Comparison of ENCODE assay signal across 31 mouse cellular contexts in genomic region chr2:165380050-165380449, GRCm38 (mm10). TPM values are rescaled to one million over a fixed set of nuclear protein-coding genes. Genes with fewer than 3 reads are reported as not detected.
DNase-seq lines count a peak whose midpoint lies in the region; ATAC-seq and TF ChIP-seq lines count a peak whose summit lies in the region.
"Had no signal": no experiment of that assay in that cellular context is flagged by ENCODE, and none has a peak within 500 bp of the region (broad histone marks: within the 10 kb centered on the region; RNA-seq: fewer than 3 reads in every experiment).

No protein-coding gene starts in this region.

- H3K36me3 ChIP-seq in megakaryocyte, embryonic 14.5 days (replicated peaks; ENCODE audit: low read length): no peaks in the 10 kb centered on the region
- no peaks in the 10 kb centered on the region for H3K36me3 ChIP-seq in G1E (replicated peaks)
- H3K36me3 ChIP-seq in hindbrain, embryonic 12.5 days: peaks cover 96% of the 10 kb centered on the region
- peaks cover 40% of the 10 kb centered on the region for H3K36me3 ChIP-seq in lung, postnatal 0 days (ENCODE audit: insufficient read depth, low read length)

- WGBS in hindbrain, embryonic 12.5 days: 95% methylated on average over 25 of the region's 25 CpGs
- 96% methylated on average over 25 of the region's 25 CpGs for WGBS in lung, postnatal 0 days

- H3K27me3 ChIP-seq in megakaryocyte, embryonic 14.5 days (replicated peaks): peaks cover 51% of the 10 kb centered on the region
- peaks cover 5% of the 10 kb centered on the region; the same call in 1 of the 2 replicates for H3K27me3 ChIP-seq in G1E (ENCODE audit: insufficient read depth, low read length)
- H3K27me3 ChIP-seq in hindbrain, embryonic 12.5 days: no peaks in the 10 kb centered on the region
- H3K27me3 ChIP-seq in lung, postnatal 0 days (replicated peaks; ENCODE audit: insufficient read depth, low read length): no peaks in the 10 kb centered on the region
- H3K27me3 ChIP-seq: embryonic facial prominence, embryonic 13.5 days; embryonic facial prominence, embryonic 15.5 days; forebrain, embryonic 12.5 days had no signal

- H3K4me3 ChIP-seq in megakaryocyte, embryonic 14.5 days (replicated peaks): peak overlapping the region; percentile 14
- peak overlapping the region; percentile 15; the same call in 1 of the 2 replicates for H3K4me3 ChIP-seq in G1E (ENCODE audit: low read depth, low read length)
- H3K4me3 ChIP-seq in hindbrain, embryonic 12.5 days: no peak overlapping the region
- H3K4me3 ChIP-seq in lung, postnatal 0 days (ENCODE audit: low read depth, low read length): no peak overlapping the region
- H3K4me3 ChIP-seq: embryonic facial prominence, embryonic 13.5 days; embryonic facial prominence, embryonic 15.5 days; erythroblast, embryonic 14.5 days; forebrain, embryonic 10.5 days; forebrain, embryonic 12.5 days had no signal

- H3K9ac ChIP-seq in hindbrain, embryonic 12.5 days: no peak overlapping the region
- H3K9ac ChIP-seq in lung, postnatal 0 days (replicated peaks; ENCODE audit: low read depth): no peak overlapping the region
- H3K9ac ChIP-seq: embryonic facial prominence, embryonic 13.5 days; embryonic facial prominence, embryonic 15.5 days; forebrain, embryonic 12.5 days had no signal

- H3K4me2 ChIP-seq in hindbrain, embryonic 12.5 days (replicated peaks): no peak overlapping the region
- no peak overlapping the region for H3K4me2 ChIP-seq in lung, postnatal 0 days (replicated peaks; ENCODE audit: low read depth, low read length)
- H3K4me2 ChIP-seq: embryonic facial prominence, embryonic 13.5 days; embryonic facial prominence, embryonic 15.5 days; forebrain, embryonic 12.5 days had no signal

- TF ChIP-seq CTCF in G1E (IDR thresholded peaks at IDR 0.05; ENCODE audit: low read depth, low read length): no peak
- TF ChIP-seq CTCF in lung, postnatal 0 days (IDR thresholded peaks at IDR 0.05): no peak

- H3K4me1 ChIP-seq in megakaryocyte, embryonic 14.5 days: peaks cover 7% of the 10 kb centered on the region; the same call in 1 of the 2 replicates
- no peaks in the 10 kb centered on the region for H3K4me1 ChIP-seq in G1E (ENCODE audit: insufficient read depth, low read depth, low read length)
- peaks cover 14% of the 10 kb centered on the region for H3K4me1 ChIP-seq in hindbrain, embryonic 12.5 days
- H3K4me1 ChIP-seq in lung, postnatal 0 days (ENCODE audit: insufficient read depth, low read depth, low read length): no peaks in the 10 kb centered on the region
- H3K4me1 ChIP-seq: embryonic facial prominence, embryonic 15.5 days had no signal

- no peak overlapping the region for H3K27ac ChIP-seq in hindbrain, embryonic 12.5 days
- H3K27ac ChIP-seq in lung, postnatal 0 days (ENCODE audit: low read length): no peak overlapping the region
- H3K27ac ChIP-seq: embryonic facial prominence, embryonic 13.5 days; embryonic facial prominence, embryonic 15.5 days; forebrain, embryonic 10.5 days; forebrain, embryonic 12.5 days had no signal

- DNase-seq in ES-CJ7 (ENCODE audit: low read depth, low spot score) (peak; percentile 50), G1E (ENCODE audit: low spot score) (no peak), ZHBTc4 (ENCODE audit: low read depth, low spot score) (peak; percentile 68)
- no peak for DNase-seq in lung, postnatal 4 days
- no peak for DNase-seq in lung, postnatal 0 days (ENCODE audit: low spot score)
- DNase-seq: adrenal gland, adult 2 months; adrenal gland, postnatal 10 days; adrenal gland, postnatal 25 days; B cell, adult 2 months; cerebellum, adult 11 months; cerebellum, adult 18-20 months; cerebellum, adult 8-10 months; cerebellum, adult 9-11 months; cerebellum, postnatal 14 days; cerebellum, postnatal 36 days; embryo, embryonic 11 days had no signal

- peaks cover 30% of the 10 kb centered on the region for H3K9me3 ChIP-seq in megakaryocyte, embryonic 14.5 days
- H3K9me3 ChIP-seq in G1E (replicated peaks): peaks cover 24% of the 10 kb centered on the region
- peaks cover 8% of the 10 kb centered on the region for H3K9me3 ChIP-seq in hindbrain, embryonic 12.5 days (replicated peaks)
- H3K9me3 ChIP-seq in lung, postnatal 0 days (ENCODE audit: low read length): peaks cover 11% of the 10 kb centered on the region; the same call in 1 of the 2 replicates
- H3K9me3 ChIP-seq: forebrain, embryonic 12.5 days had no signal

- ATAC-seq in megakaryocyte, adult 5-6 weeks (ENCODE audit: poor library complexity, severe bottlenecking): no peak
- no peak for ATAC-seq in G1E (ENCODE audit: extremely low read depth, insufficient number of reproducible peaks, low FRiP score, poor library complexity, severe bottlenecking)
- no peak for ATAC-seq in hindbrain, embryonic 12.5 days (ENCODE audit: low FRiP score)
- no peak for ATAC-seq in lung, postnatal 0 days
- ATAC-seq: CD4-positive, CD25-positive, alpha-beta regulatory T cell, adult 4 months; forebrain, embryonic 14.5 days; forebrain, embryonic 16.5 days had no signal

- no peak for TF ChIP-seq EP300 in lung, postnatal 0 days (IDR thresholded peaks at IDR 0.05)

RNA-seq across cellular contexts. Expression of gene Zfp334, which starts 8.0 kb away (rescaled TPM):
- not detected in 2 replicates for polyA plus RNA-seq in megakaryocyte, embryonic 14.5 days (2012; ENCODE audit: insufficient read depth, low replicate concordance)
- not detected in 2 replicates for total RNA-seq in megakaryocyte, adult 5-6 weeks (2015)
- total RNA-seq in megakaryocyte, adult 5-6 weeks (2017): not detected in 2 replicates
- total RNA-seq in G1E (2014; fragmentation: Nextera tagmentation) (not detected in 2 replicates), G1E (2017) (0.06 and 0.11 TPM in 2 replicates)
- not detected in 2 replicates for polyA plus RNA-seq in G1E (2012)
- polyA plus RNA-seq in hindbrain, embryonic 12.5 days (2016; fragmentation: Nextera tagmentation; extraction: Ambion mirVana): 20.0 and 21.1 TPM in 2 replicates
- 2.5 and 2.6 TPM in 2 replicates for polyA plus RNA-seq in lung, postnatal 0 days (2015; fragmentation: Nextera tagmentation; extraction: Ambion mirVana)
- total RNA-seq: CH12.LX; common myeloid progenitor, adult 5-6 weeks; MEL had no signal
- polyA plus RNA-seq: CD4-positive, CD25-positive, alpha-beta regulatory T cell, adult 4 months; erythroblast, embryonic 14.5 days had no signal

RNA-seq across cellular contexts. Expression of gene Zfp663, which starts 11.5 kb away (rescaled TPM):
- polyA plus RNA-seq in megakaryocyte, embryonic 14.5 days (2012; ENCODE audit: insufficient read depth, low replicate concordance): not detected in 2 replicates
- total RNA-seq in megakaryocyte, adult 5-6 weeks (2015): not detected in 2 replicates
- not detected in 2 replicates for total RNA-seq in megakaryocyte, adult 5-6 weeks (2017)
- total RNA-seq in G1E (2014; fragmentation: Nextera tagmentation): not detected in 2 replicates
- total RNA-seq in G1E (2017): 0.16 TPM in 1 of 2 replicates, not detected in the other
- not detected in 2 replicates for polyA plus RNA-seq in G1E (2012)
- polyA plus RNA-seq in hindbrain, embryonic 12.5 days (2016; fragmentation: Nextera tagmentation; extraction: Ambion mirVana): 5.5 and 6.6 TPM in 2 replicates
- polyA plus RNA-seq in lung, postnatal 0 days (2015; fragmentation: Nextera tagmentation; extraction: Ambion mirVana): 1.2 and 2.0 TPM in 2 replicates
- total RNA-seq: adrenal gland, adult 2 months; adrenal gland, postnatal 10 days; adrenal gland, postnatal 25 days; CH12.LX; common myeloid progenitor, adult 5-6 weeks; MEL had no signal
- polyA plus RNA-seq: adrenal gland, adult 2 months; CD4-positive, CD25-positive, alpha-beta regulatory T cell, adult 4 months; erythroblast, embryonic 14.5 days had no signal

RNA-seq across cellular contexts. Expression of gene Ocstamp, which starts 20.2 kb away (rescaled TPM):
- polyA plus RNA-seq in megakaryocyte, embryonic 14.5 days (2012; ENCODE audit: insufficient read depth, low replicate concordance): 2.1 TPM in 1 of 2 replicates, not detected in the other
- 0.11 TPM in 1 of 2 replicates, not detected in the other for total RNA-seq in megakaryocyte, adult 5-6 weeks (2015)
- total RNA-seq in megakaryocyte, adult 5-6 weeks (2017): 0.04 and 0.11 TPM in 2 replicates
- total RNA-seq in G1E (2014; fragmentation: Nextera tagmentation) (not detected in 2 replicates), G1E (2017) (0.05 TPM in 1 of 2 replicates, not detected in the other)
- polyA plus RNA-seq in G1E (2012): not detected in 2 replicates
- polyA plus RNA-seq in hindbrain, embryonic 12.5 days (2016; fragmentation: Nextera tagmentation; extraction: Ambion mirVana): 0.05 TPM in 1 of 2 replicates, not detected in the other
- polyA plus RNA-seq in lung, postnatal 0 days (2015; fragmentation: Nextera tagmentation; extraction: Ambion mirVana): 0.15 and 0.20 TPM in 2 replicates
- total RNA-seq: CH12.LX; common myeloid progenitor, adult 5-6 weeks; MEL had no signal
- polyA plus RNA-seq: brain, embryonic 14.5 days; CD4-positive, CD25-positive, alpha-beta regulatory T cell, adult 4 months; embryonic facial prominence, embryonic 13.5 days; forebrain, embryonic 14.5 days; forebrain, embryonic 16.5 days had no signal

RNA-seq across cellular contexts. Expression of gene Elmo2, which starts 53.8 kb away (rescaled TPM):
- polyA plus RNA-seq in megakaryocyte, embryonic 14.5 days (2012; ENCODE audit: insufficient read depth, low replicate concordance): 15.3 and 16.3 TPM in 2 replicates
- 128 and 133 TPM in 2 replicates for total RNA-seq in megakaryocyte, adult 5-6 weeks (2015)
- total RNA-seq in megakaryocyte, adult 5-6 weeks (2017): 89.7 and 94.8 TPM in 2 replicates
- total RNA-seq in G1E (2014; fragmentation: Nextera tagmentation): 22.6 and 38.3 TPM in 2 replicates
- total RNA-seq in G1E (2017): 17.7 and 18.8 TPM in 2 replicates
- polyA plus RNA-seq in G1E (2012): 8.1 and 15.1 TPM in 2 replicates
- 88.8 TPM in 2 replicates for polyA plus RNA-seq in hindbrain, embryonic 12.5 days (2016; fragmentation: Nextera tagmentation; extraction: Ambion mirVana)
- polyA plus RNA-seq in lung, postnatal 0 days (2015; fragmentation: Nextera tagmentation; extraction: Ambion mirVana): 61.1 and 66.4 TPM in 2 replicates

Comparison
In these comparisons a context has a peak if more than half of its experiments do, and no peak if none do; other contexts are left out.
1. H3K4me3 ChIP-seq: peak in megakaryocyte, embryonic 14.5 days (single experiment) and G1E (single experiment); none in hindbrain, embryonic 12.5 days (single experiment) and lung, postnatal 0 days (single experiment).
2. DNase-seq: peak in ES-CJ7 (single experiment) and ZHBTc4 (single experiment); none in G1E (single experiment), lung, postnatal 4 days (0 of 2) and lung, postnatal 0 days (single experiment).